ENCODE assay signal across 28 mouse cellular contexts in the genomic region with DNA sequence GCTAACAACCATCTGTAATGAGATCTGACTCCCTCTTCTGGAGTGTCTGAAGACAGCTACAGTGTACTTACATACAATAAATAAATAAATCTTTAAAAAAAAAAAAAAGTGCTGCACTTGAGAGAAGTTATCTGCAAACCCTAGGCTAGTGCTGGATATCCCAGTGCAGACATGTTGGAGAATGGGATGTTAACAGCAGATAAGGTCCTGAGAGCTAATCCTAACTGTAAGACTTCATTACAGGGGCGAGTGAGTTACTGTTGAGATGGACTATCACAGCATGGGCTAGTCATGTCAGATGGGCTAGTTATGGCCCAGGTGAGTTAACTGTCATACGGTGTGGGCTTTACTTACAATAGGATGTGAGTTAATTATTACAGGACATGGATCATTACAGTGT. TPM values are rescaled to one million over a fixed set of nuclear protein-coding genes. Genes with fewer than 3 reads are reported as not detected.
DNase-seq lines count a peak whose midpoint lies in the region; ATAC-seq and TF ChIP-seq lines count a peak whose summit lies in the region.
"Had no signal": no experiment of that assay in that cellular context is flagged by ENCODE, and none has a peak within 500 bp of the region (broad histone marks: within the 10 kb centered on the region; RNA-seq: fewer than 3 reads in every experiment).

No protein-coding gene starts in this region.

- 53% methylated on average over 2 of the region's 2 CpGs for WGBS in liver, embryonic 12.5 days (ENCODE audit: insufficient replicate concordance)
- WGBS in liver, embryonic 13.5 days (ENCODE audit: insufficient replicate concordance): 46% methylated on average over 2 of the region's 2 CpGs
- WGBS in midbrain, embryonic 11.5 days: 82% methylated on average over 2 of the region's 2 CpGs
- 78% methylated on average over 2 of the region's 2 CpGs for WGBS in lung, postnatal 0 days

- 0 out of 2 replicates have a peak, but pooled peaks cover 3% of the 10 kb centered on the region for H3K9me3 ChIP-seq in liver, embryonic 12.5 days (replicated peaks)
- no peaks in the 10 kb centered on the region for H3K9me3 ChIP-seq in liver, embryonic 13.5 days (replicated peaks)
- no peaks in the 10 kb centered on the region for H3K9me3 ChIP-seq in midbrain, embryonic 11.5 days (ENCODE audit: control insufficient read depth, low read length)
- H3K9me3 ChIP-seq in lung, postnatal 0 days (ENCODE audit: low read length): no peaks in the 10 kb centered on the region
- H3K9me3 ChIP-seq: embryonic facial prominence, embryonic 13.5 days; embryonic facial prominence, embryonic 15.5 days; forebrain, embryonic 10.5 days; forebrain, embryonic 12.5 days had no signal

- ATAC-seq in liver, embryonic 12.5 days: peak; percentile 65
- peak; percentile 58 for ATAC-seq in liver, embryonic 13.5 days (ENCODE audit: low read depth)
- ATAC-seq in megakaryocyte progenitor cell, adult 5-6 weeks (replicated peaks; ENCODE audit: poor library complexity): peak; percentile 70
- ATAC-seq in midbrain, embryonic 11.5 days (ENCODE audit: low FRiP score): no peak
- no peak for ATAC-seq in lung, postnatal 0 days
- ATAC-seq: activated CD4-positive, CD25-positive, alpha-beta regulatory T cell, adult 4 months; forebrain, embryonic 14.5 days; forebrain, embryonic 16.5 days; Patski had no signal

- no peak overlapping the region for H3K4me2 ChIP-seq in liver, embryonic 12.5 days
- no peak overlapping the region for H3K4me2 ChIP-seq in liver, embryonic 13.5 days
- no peak overlapping the region for H3K4me2 ChIP-seq in midbrain, embryonic 11.5 days
- H3K4me2 ChIP-seq in lung, postnatal 0 days (replicated peaks; ENCODE audit: low read depth, low read length): no peak overlapping the region
- H3K4me2 ChIP-seq: embryonic facial prominence, embryonic 13.5 days; embryonic facial prominence, embryonic 15.5 days; forebrain, embryonic 12.5 days had no signal

- no peaks in the 10 kb centered on the region for H3K27me3 ChIP-seq in liver, embryonic 12.5 days (replicated peaks)
- no peaks in the 10 kb centered on the region for H3K27me3 ChIP-seq in liver, embryonic 13.5 days
- H3K27me3 ChIP-seq in midbrain, embryonic 11.5 days (ENCODE audit: control insufficient read depth, insufficient read depth, low read length): no peaks in the 10 kb centered on the region
- no peaks in the 10 kb centered on the region for H3K27me3 ChIP-seq in lung, postnatal 0 days (replicated peaks; ENCODE audit: insufficient read depth, low read length)
- H3K27me3 ChIP-seq: embryonic facial prominence, embryonic 13.5 days; embryonic facial prominence, embryonic 15.5 days; forebrain, embryonic 12.5 days; Patski had no signal

- TF ChIP-seq EP300 in lung, postnatal 0 days (IDR thresholded peaks at IDR 0.05): no peak

- H3K36me3 ChIP-seq in liver, embryonic 12.5 days: peaks cover 16% of the 10 kb centered on the region; the same call in 1 of the 2 replicates
- peaks cover 16% of the 10 kb centered on the region for H3K36me3 ChIP-seq in liver, embryonic 13.5 days
- no peaks in the 10 kb centered on the region for H3K36me3 ChIP-seq in midbrain, embryonic 11.5 days (ENCODE audit: control insufficient read depth, insufficient read depth, low read length)
- H3K36me3 ChIP-seq in lung, postnatal 0 days (ENCODE audit: insufficient read depth, low read length): no peaks in the 10 kb centered on the region

- no peak for DNase-seq in liver
- DNase-seq in liver, embryonic 13.5 days: no peak
- DNase-seq in midbrain, embryonic 11.5 days (ENCODE audit: low spot score, missing footprints): no peak
- no peak for DNase-seq in lung, postnatal 0 days (ENCODE audit: low spot score)
- DNase-seq in cerebellum, postnatal 14 days: no peak
- DNase-seq: adrenal gland, adult 8-10 months; adrenal gland, postnatal 14 days; adrenal gland, postnatal 36 days; cerebellum, adult 11-12 months; cerebellum, adult 2 months; cerebellum, adult 9-10 months; cerebellum, postnatal 10 days; cerebellum, postnatal 36 days; embryo, embryonic 11 days had no signal

- H3K9ac ChIP-seq in liver, embryonic 12.5 days: no peak overlapping the region
- no peak overlapping the region for H3K9ac ChIP-seq in liver, embryonic 13.5 days
- H3K9ac ChIP-seq in midbrain, embryonic 11.5 days (ENCODE audit: low read length): no peak overlapping the region
- H3K9ac ChIP-seq in lung, postnatal 0 days (replicated peaks; ENCODE audit: low read depth): no peak overlapping the region
- H3K9ac ChIP-seq: embryonic facial prominence, embryonic 13.5 days; embryonic facial prominence, embryonic 15.5 days; forebrain, embryonic 12.5 days had no signal

- no peak overlapping the region for H3K4me3 ChIP-seq in liver, embryonic 12.5 days
- H3K4me3 ChIP-seq in liver, embryonic 13.5 days (replicated peaks): no peak overlapping the region
- no peak overlapping the region for H3K4me3 ChIP-seq in midbrain, embryonic 11.5 days (ENCODE audit: low read depth, low read length)
- no peak overlapping the region for H3K4me3 ChIP-seq in lung, postnatal 0 days (ENCODE audit: low read depth, low read length)
- H3K4me3 ChIP-seq: embryonic facial prominence, embryonic 13.5 days; embryonic facial prominence, embryonic 15.5 days; erythroblast, embryonic 14.5 days; forebrain, embryonic 10.5 days; forebrain, embryonic 12.5 days had no signal

- 0 out of 2 replicates have a peak, but pooled peaks cover 3% of the 10 kb centered on the region for H3K4me1 ChIP-seq in liver, embryonic 12.5 days
- H3K4me1 ChIP-seq in liver, embryonic 13.5 days (replicated peaks): peaks cover 5% of the 10 kb centered on the region
- no peaks in the 10 kb centered on the region for H3K4me1 ChIP-seq in midbrain, embryonic 11.5 days (ENCODE audit: control insufficient read depth, insufficient read depth, low read length)
- H3K4me1 ChIP-seq in lung, postnatal 0 days (ENCODE audit: insufficient read depth, low read depth, low read length): no peaks in the 10 kb centered on the region
- H3K4me1 ChIP-seq: embryonic facial prominence, embryonic 13.5 days; embryonic facial prominence, embryonic 15.5 days; forebrain, embryonic 10.5 days; forebrain, embryonic 12.5 days had no signal

- no peak overlapping the region for H3K27ac ChIP-seq in liver, embryonic 12.5 days
- no peak overlapping the region for H3K27ac ChIP-seq in liver, embryonic 13.5 days
- H3K27ac ChIP-seq in midbrain, embryonic 11.5 days (ENCODE audit: low read depth, low read length): no peak overlapping the region
- no peak overlapping the region for H3K27ac ChIP-seq in lung, postnatal 0 days (ENCODE audit: low read length)
- H3K27ac ChIP-seq: embryonic facial prominence, embryonic 13.5 days; embryonic facial prominence, embryonic 15.5 days; forebrain, embryonic 10.5 days; forebrain, embryonic 12.5 days had no signal

- no peak for TF ChIP-seq CTCF in lung, postnatal 0 days (IDR thresholded peaks at IDR 0.05)

RNA-seq across cellular contexts. Expression of a gene that starts 13.7 kb away (rescaled TPM):
- 0.07 TPM in 1 of 2 replicates, not detected in the other for polyA plus RNA-seq in liver, embryonic 12.5 days (2016; fragmentation: Nextera tagmentation; extraction: Ambion mirVana)
- 0.05 and 0.07 TPM in 2 replicates for polyA plus RNA-seq in liver, embryonic 13.5 days (2015; fragmentation: Nextera tagmentation; extraction: Ambion mirVana)
- total RNA-seq in megakaryocyte progenitor cell, adult 5-6 weeks (2015): not detected in 2 replicates
- total RNA-seq in megakaryocyte progenitor cell, adult 5-6 weeks (2017): not detected in 2 replicates
- 0.11 and 0.17 TPM in 2 replicates for polyA plus RNA-seq in midbrain, embryonic 11.5 days (2014; fragmentation: Nextera tagmentation; extraction: Ambion mirVana)
- polyA plus RNA-seq in lung, postnatal 0 days (2015; fragmentation: Nextera tagmentation; extraction: Ambion mirVana): 0.06 and 0.07 TPM in 2 replicates
- polyA plus RNA-seq: activated CD4-positive, CD25-positive, alpha-beta regulatory T cell, adult 4 months; embryonic facial prominence, embryonic 11.5 days; forebrain, embryonic 10.5 days; forebrain, embryonic 12.5 days had no signal

RNA-seq across cellular contexts. Expression of a gene that starts 34.1 kb away (rescaled TPM):
- polyA plus RNA-seq in liver, embryonic 12.5 days (2016; fragmentation: Nextera tagmentation; extraction: Ambion mirVana): 0.17 and 0.24 TPM in 2 replicates
- 0.07 and 0.15 TPM in 2 replicates for polyA plus RNA-seq in liver, embryonic 13.5 days (2015; fragmentation: Nextera tagmentation; extraction: Ambion mirVana)
- total RNA-seq in megakaryocyte progenitor cell, adult 5-6 weeks (2015): not detected in 2 replicates
- total RNA-seq in megakaryocyte progenitor cell, adult 5-6 weeks (2017): not detected in 2 replicates
- polyA plus RNA-seq in midbrain, embryonic 11.5 days (2014; fragmentation: Nextera tagmentation; extraction: Ambion mirVana): 0.18 and 0.29 TPM in 2 replicates
- polyA plus RNA-seq in lung, postnatal 0 days (2015; fragmentation: Nextera tagmentation; extraction: Ambion mirVana): 0.06 TPM in 1 of 2 replicates, not detected in the other
- total RNA-seq: adrenal gland, adult 18-20 months; adrenal gland, adult 8-10 months; adrenal gland, postnatal 14 days; adrenal gland, postnatal 36 days; common myeloid progenitor, adult 5-6 weeks had no signal
- polyA plus RNA-seq: embryonic facial prominence, embryonic 11.5 days; erythroblast, embryonic 14.5 days; forebrain, embryonic 12.5 days; forebrain, embryonic 14.5 days; forebrain, embryonic 16.5 days had no signal

RNA-seq across cellular contexts. Expression of a gene that starts 41.6 kb away (rescaled TPM):
- polyA plus RNA-seq in liver, embryonic 12.5 days (2016; fragmentation: Nextera tagmentation; extraction: Ambion mirVana): 5.6 and 6.0 TPM in 2 replicates
- 3.5 and 4.6 TPM in 2 replicates for polyA plus RNA-seq in liver, embryonic 13.5 days (2015; fragmentation: Nextera tagmentation; extraction: Ambion mirVana)
- total RNA-seq in megakaryocyte progenitor cell, adult 5-6 weeks (2015): 4.2 and 4.8 TPM in 2 replicates
- 6.6 and 8.4 TPM in 2 replicates for total RNA-seq in megakaryocyte progenitor cell, adult 5-6 weeks (2017)
- 2.8 and 3.7 TPM in 2 replicates for polyA plus RNA-seq in midbrain, embryonic 11.5 days (2014; fragmentation: Nextera tagmentation; extraction: Ambion mirVana)
- 4.6 and 6.4 TPM in 2 replicates for polyA plus RNA-seq in lung, postnatal 0 days (2015; fragmentation: Nextera tagmentation; extraction: Ambion mirVana)

Comparison
In these comparisons a context has a peak if more than half of its experiments do, and no peak if none do; other contexts are left out.
1. ATAC-seq: peak in liver, embryonic 12.5 days (single experiment), liver, embryonic 13.5 days (single experiment) and megakaryocyte progenitor cell, adult 5-6 weeks (single experiment); none in midbrain, embryonic 11.5 days (single experiment) and lung, postnatal 0 days (single experiment).